Mouse (Mus musculus): ENCODE results near the gene Dhrs4. TPM values are rescaled to one million over a fixed set of nuclear protein-coding genes. Genes with fewer than 3 reads are reported as not detected.

Dhrs4 gene
- polyA plus RNA-seq, 1 experiment from 2014 or later, result 42.7 TPM

Other genes with a start within 250 kb of the Dhrs4 start
- gene Carmil3, start 11.9 kb downstream of the Dhrs4 start, polyA plus RNA-seq (2016; fragmentation: Nextera tagmentation; extraction: Ambion mirVana), result 17.0 and 18.0 TPM in 2 replicates
- 0.83 and 1.4 TPM in 2 replicates for gene Cpne6, start 31.7 kb downstream of the Dhrs4 start, polyA plus RNA-seq (2016; fragmentation: Nextera tagmentation; extraction: Ambion mirVana)
- gene Nrl, start 46.2 kb downstream of the Dhrs4 start, polyA plus RNA-seq (2016; fragmentation: Nextera tagmentation; extraction: Ambion mirVana), result not detected in 2 replicates
- gene Pck2, start 61.5 kb downstream of the Dhrs4 start, polyA plus RNA-seq (2016; fragmentation: Nextera tagmentation; extraction: Ambion mirVana), result 22.3 and 23.6 TPM in 2 replicates
- gene Dcaf11, start 81.2 kb downstream of the Dhrs4 start, polyA plus RNA-seq (2016; fragmentation: Nextera tagmentation; extraction: Ambion mirVana), result 104 and 106 TPM in 2 replicates
- 0.62 TPM in 1 of 2 replicates, not detected in the other for gene A730061H03Rik, start 81.6 kb downstream of the Dhrs4 start, polyA plus RNA-seq (2016; fragmentation: Nextera tagmentation; extraction: Ambion mirVana)
- gene Fitm1, start 96.9 kb downstream of the Dhrs4 start, polyA plus RNA-seq (2016; fragmentation: Nextera tagmentation; extraction: Ambion mirVana), result 1.4 and 4.2 TPM in 2 replicates
- gene Psme1, start 99.4 kb downstream of the Dhrs4 start, polyA plus RNA-seq (2016; fragmentation: Nextera tagmentation; extraction: Ambion mirVana), result 132 and 133 TPM in 2 replicates
- 8.5 and 9.0 TPM in 2 replicates for gene Emc9, start 106.5 kb downstream of the Dhrs4 start, polyA plus RNA-seq (2016; fragmentation: Nextera tagmentation; extraction: Ambion mirVana)
- 201 and 234 TPM in 2 replicates for gene Psme2, start 112.4 kb downstream of the Dhrs4 start, polyA plus RNA-seq (2016; fragmentation: Nextera tagmentation; extraction: Ambion mirVana)
- 21.2 and 23.7 TPM in 2 replicates for gene Rnf31, start 113.0 kb downstream of the Dhrs4 start, polyA plus RNA-seq (2016; fragmentation: Nextera tagmentation; extraction: Ambion mirVana)
- 9.9 and 10.7 TPM in 2 replicates for gene Irf9, start 124.8 kb downstream of the Dhrs4 start, polyA plus RNA-seq (2016; fragmentation: Nextera tagmentation; extraction: Ambion mirVana)
- gene Rec8, start 139.3 kb downstream of the Dhrs4 start, polyA plus RNA-seq (2016; fragmentation: Nextera tagmentation; extraction: Ambion mirVana), result 14.9 and 15.9 TPM in 2 replicates
- gene Ipo4, start 157.2 kb downstream of the Dhrs4 start, polyA plus RNA-seq (2016; fragmentation: Nextera tagmentation; extraction: Ambion mirVana), result 79.0 and 91.0 TPM in 2 replicates
- 2.4 and 3.2 TPM in 2 replicates for gene Gm49378, start 159.1 kb downstream of the Dhrs4 start, polyA plus RNA-seq (2016; fragmentation: Nextera tagmentation; extraction: Ambion mirVana)
- gene Tm9sf1, start 165.0 kb downstream of the Dhrs4 start, polyA plus RNA-seq (2016; fragmentation: Nextera tagmentation; extraction: Ambion mirVana), result 69.4 and 69.8 TPM in 2 replicates
- 0.50 and 0.52 TPM in 2 replicates for gene Tssk4, start 171.4 kb downstream of the Dhrs4 start, polyA plus RNA-seq (2016; fragmentation: Nextera tagmentation; extraction: Ambion mirVana)
- 63.7 and 65.4 TPM in 2 replicates for gene Mdp1, start 181.8 kb downstream of the Dhrs4 start, polyA plus RNA-seq (2016; fragmentation: Nextera tagmentation; extraction: Ambion mirVana)
- 57.0 and 58.2 TPM in 2 replicates for gene Gmpr2, start 193.2 kb downstream of the Dhrs4 start, polyA plus RNA-seq (2016; fragmentation: Nextera tagmentation; extraction: Ambion mirVana)
- gene Nedd8, start 193.4 kb downstream of the Dhrs4 start, polyA plus RNA-seq (2016; fragmentation: Nextera tagmentation; extraction: Ambion mirVana), result 506 and 544 TPM in 2 replicates
- 42.8 and 43.1 TPM in 2 replicates for gene Tinf2, start 203.1 kb downstream of the Dhrs4 start, polyA plus RNA-seq (2016; fragmentation: Nextera tagmentation; extraction: Ambion mirVana)
- 0.48 and 0.90 TPM in 2 replicates for gene Tgm1, start 235.2 kb downstream of the Dhrs4 start, polyA plus RNA-seq (2016; fragmentation: Nextera tagmentation; extraction: Ambion mirVana)
- 36.6 and 38.1 TPM in 2 replicates for gene Rabggta, start 243.5 kb downstream of the Dhrs4 start, polyA plus RNA-seq (2016; fragmentation: Nextera tagmentation; extraction: Ambion mirVana)

All from hindbrain, embryonic 12.5 days (tissue).